Comparison of ENCODE assay signal across 15 mouse cellular contexts in genomic region chr19:5612762-5613411, GRCm38 (mm10).
"Had no signal": no experiment of that assay in that cellular context is flagged by ENCODE, and none has a peak within 500 bp of the region (broad histone marks: within the 10 kb centered on the region; RNA-seq: fewer than 3 reads in every experiment).

No protein-coding gene starts in this region.

- H3K27ac ChIP-seq: intestine, embryonic 15.5 days; layer of hippocampus, adult 2 months; limb, embryonic 15.5 days; neural tube, embryonic 15.5 days; stomach, postnatal 0 days had no signal

- H3K27me3 ChIP-seq: intestine, embryonic 15.5 days; limb, embryonic 15.5 days had no signal

- DNase-seq: kidney, adult 18-20 months; kidney, postnatal 10 days; kidney, postnatal 4 days; lung, embryonic 14.5 days; lung, postnatal 14 days; midbrain, embryonic 14.5 days; right cerebral cortex, adult 18-20 months; right cerebral cortex, postnatal 25 days; thymus, postnatal 4 days had no signal

- H3K4me3 ChIP-seq: intestine, embryonic 15.5 days; layer of hippocampus, adult 2 months; limb, embryonic 15.5 days; myocyte; neural tube, embryonic 15.5 days had no signal

- H3K9me3 ChIP-seq: intestine, embryonic 15.5 days; limb, embryonic 15.5 days; neural tube, embryonic 15.5 days had no signal

- H3K9ac ChIP-seq: intestine, embryonic 15.5 days; limb, embryonic 15.5 days; lung, embryonic 14.5 days; neural tube, embryonic 15.5 days had no signal

- H3K4me2 ChIP-seq: intestine, embryonic 15.5 days; limb, embryonic 15.5 days; lung, embryonic 14.5 days; neural tube, embryonic 15.5 days had no signal

- ATAC-seq: intestine, embryonic 15.5 days had no signal
